Mouse (Mus musculus): Measurements from ENCODE around the gene Hoxc11.

- TF ChIP-seq POLR2A (IDR thresholded peaks at IDR 0.05; ENCODE audit: insufficient read depth, low read depth, low read length) (no peak), CTCF (IDR thresholded peaks at IDR 0.05; ENCODE audit: insufficient read depth, low read depth, low read length) (no peak)
These were observed 10.8 kb upstream of the Hoxc11 start for GRCm38 (mm10) chr15:102943468-102943813.
